Comparison of ENCODE assay signal across 1 mouse cellular context in the genomic region with DNA sequence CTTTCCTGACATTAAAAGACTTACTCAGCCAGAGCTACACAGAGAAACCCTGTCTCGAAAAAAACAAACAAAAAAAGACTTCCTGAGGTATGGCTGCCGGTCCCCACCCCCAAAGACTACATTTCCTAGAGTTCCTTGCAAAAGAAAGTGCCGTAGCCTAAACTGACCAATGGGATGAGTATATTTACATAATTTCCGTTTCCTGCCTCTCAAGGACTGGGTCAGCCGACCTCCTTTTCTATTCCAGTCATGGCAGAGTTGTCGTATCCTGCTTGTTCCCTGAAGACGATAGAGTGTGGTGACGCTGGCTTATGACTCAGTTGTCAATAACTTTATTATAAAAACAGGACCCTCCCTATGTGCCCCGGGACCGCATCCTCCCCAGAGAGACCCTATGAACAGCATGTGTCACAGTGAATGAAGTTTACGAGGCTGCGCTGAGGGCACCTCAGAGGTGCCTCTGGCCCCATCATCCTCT.
A peak's percentile ranks its signal among the peaks of the same experiment; 100 is the strongest.
TF ChIP-seq lines count a peak whose summit lies in the region.

No protein-coding gene starts in this region.

TF ChIP-seq in MEL, 35 proteins besides CTCF, POLR2A, EP300 and RAD21 (continued from another document):
- TF ChIP-seq KAT2A (conservative IDR thresholded peaks at IDR 0.05; ENCODE audit: low read depth, low read length) (peak; percentile 82), ZMIZ1 (IDR thresholded peaks at IDR 0.05; ENCODE audit: low read depth, low read length) (peak; percentile 95), GATA1 (IDR thresholded peaks at IDR 0.05; ENCODE audit: low read depth, low read length) (no peak), TAL1 (IDR thresholded peaks at IDR 0.05; ENCODE audit: low read length) (no peak), ETS1 (IDR thresholded peaks at IDR 0.05; ENCODE audit: low read depth, low read length) (0 out of 2 replicates have a peak, but pooled peaks have one; percentile 7), TCF12 (IDR thresholded peaks at IDR 0.05; ENCODE audit: low read depth, low read length) (peak; percentile 15; the same call in 1 of the 2 replicates), NELFE (IDR thresholded peaks at IDR 0.05; ENCODE audit: low read depth, low read length) (peak; percentile 84), ZNF384 (IDR thresholded peaks at IDR 0.05; ENCODE audit: low read depth, low read length) (peak; percentile 55; the same call in 1 of the 2 replicates), NRF1 (IDR thresholded peaks at IDR 0.05; ENCODE audit: insufficient read depth, low read depth, low read length, poor library complexity, severe bottlenecking) (no peak), ZC3H11A (IDR thresholded peaks at IDR 0.05; ENCODE audit: low read depth, low read length) (no peak), MXI1 (IDR thresholded peaks at IDR 0.05; ENCODE audit: low read depth, low read length) (no peak; the same call in 1 of the 2 replicates), RCOR1 (IDR thresholded peaks at IDR 0.05; ENCODE audit: low read depth, low read length) (no peak), USF1 (IDR thresholded peaks at IDR 0.05; ENCODE audit: low read depth, low read length) (peak; percentile 63; the same call in 1 of the 2 replicates), CHD2 (IDR thresholded peaks at IDR 0.05; ENCODE audit: low read length) (peak; percentile 47; the same call in 1 of the 2 replicates), POLR2AphosphoS2 (IDR thresholded peaks at IDR 0.05; ENCODE audit: low read length) (peak; percentile 98), GABPA (IDR thresholded peaks at IDR 0.05; ENCODE audit: low read depth, low read length) (no peak), ELF1 (IDR thresholded peaks at IDR 0.05; ENCODE audit: low read depth, low read length) (peak; percentile 67), MYB (IDR thresholded peaks at IDR 0.05; ENCODE audit: low read depth, low read length) (no peak), BHLHE40 (IDR thresholded peaks at IDR 0.05; ENCODE audit: borderline replicate concordance, low read depth, low read length) (no peak; the same call in 1 of the 2 replicates), SMC3 (IDR thresholded peaks at IDR 0.05; ENCODE audit: low read depth, low read length) (no peak), MAZ (IDR thresholded peaks at IDR 0.05; ENCODE audit: low read depth, low read length) (no peak), MEF2A (IDR thresholded peaks at IDR 0.05; ENCODE audit: extremely low read depth, insufficient replicate concordance, low read depth, low read length, poor library complexity, severe bottlenecking) (no peak), POLR2AphosphoS5 (IDR thresholded peaks at IDR 0.05; ENCODE audit: borderline replicate concordance, low read depth, low read length) (no peak), E2F4 (IDR thresholded peaks at IDR 0.05; ENCODE audit: borderline replicate concordance, low read depth, low read length) (no peak), MAFK (IDR thresholded peaks at IDR 0.05; ENCODE audit: borderline replicate concordance, low read depth, low read length) (no peak), TBP (IDR thresholded peaks at IDR 0.05; ENCODE audit: low read depth, low read length) (peak; percentile 61), USF2 (IDR thresholded peaks at IDR 0.05; ENCODE audit: borderline replicate concordance in 1 of 2, insufficient read depth in 1 of 2, low read depth in 1 of 2, low read length in 2 of 2) (no peak)
TF ChIP-seq in MEL: peak in this region for 14.
